Mouse (Mus musculus): ENCODE data around the gene Phlpp1. TPM values are rescaled to one million over a fixed set of nuclear protein-coding genes. Genes with fewer than 3 reads are reported as not detected.

Gene Phlpp1
- polyA plus RNA-seq, 1 experiment from 2014 or later, result 2.0 TPM

- H3K4me2 ChIP-seq, result no peak overlapping the region
- no peak overlapping the region for H3K9ac ChIP-seq
- 59% methylated on average over 2 of the region's 2 CpGs for WGBS (ENCODE audit: insufficient replicate concordance)
Observed at GRCm38 (mm10) chr1:106186062-106186461, 14.5 kb downstream of the Phlpp1 start.

GRCm38 (mm10) chr1:106187480-106187879 is 15.9 kb downstream of the Phlpp1 start:
- no peak for ATAC-seq
- no peaks in the 10 kb centered on the region for H3K9me3 ChIP-seq (replicated peaks)

More at GRCm38 (mm10) chr1:106186062-106186461, 14.5 kb downstream of the Phlpp1 start:
- H3K36me3 ChIP-seq, result no peaks in the 10 kb centered on the region
- no peak for ATAC-seq
- no peak overlapping the region for H3K27ac ChIP-seq
- no peaks in the 10 kb centered on the region for H3K4me1 ChIP-seq
- H3K27me3 ChIP-seq (replicated peaks), result no peaks in the 10 kb centered on the region
- H3K9me3 ChIP-seq (replicated peaks), result no peaks in the 10 kb centered on the region
- H3K4me3 ChIP-seq, result no peak overlapping the region

GRCm38 (mm10) chr1:106188756-106189155 is 17.2 kb downstream of the Phlpp1 start:
- Histone ChIP-seq H3K27me3 (replicated peaks) (no peaks in the 10 kb centered on the region), H3K9ac (no peak overlapping the region), H3K36me3 (no peaks in the 10 kb centered on the region), H3K9me3 (replicated peaks) (no peaks in the 10 kb centered on the region), H3K27ac (no peak overlapping the region), H3K4me2 (no peak overlapping the region), H3K4me1 (no peaks in the 10 kb centered on the region), H3K4me3 (no peak overlapping the region)
- ATAC-seq, result no peak
- 81% methylated on average over 3 of the region's 3 CpGs for WGBS (ENCODE audit: insufficient replicate concordance)

More at GRCm38 (mm10) chr1:106187480-106187879, 15.9 kb downstream of the Phlpp1 start:
- no peaks in the 10 kb centered on the region for H3K4me1 ChIP-seq
- no peaks in the 10 kb centered on the region for H3K36me3 ChIP-seq
- no peak overlapping the region for H3K4me3 ChIP-seq
- H3K27me3 ChIP-seq (replicated peaks), result no peaks in the 10 kb centered on the region
- no peak overlapping the region for H3K4me2 ChIP-seq
- H3K9ac ChIP-seq, result no peak overlapping the region
- H3K27ac ChIP-seq, result no peak overlapping the region

DNA sequence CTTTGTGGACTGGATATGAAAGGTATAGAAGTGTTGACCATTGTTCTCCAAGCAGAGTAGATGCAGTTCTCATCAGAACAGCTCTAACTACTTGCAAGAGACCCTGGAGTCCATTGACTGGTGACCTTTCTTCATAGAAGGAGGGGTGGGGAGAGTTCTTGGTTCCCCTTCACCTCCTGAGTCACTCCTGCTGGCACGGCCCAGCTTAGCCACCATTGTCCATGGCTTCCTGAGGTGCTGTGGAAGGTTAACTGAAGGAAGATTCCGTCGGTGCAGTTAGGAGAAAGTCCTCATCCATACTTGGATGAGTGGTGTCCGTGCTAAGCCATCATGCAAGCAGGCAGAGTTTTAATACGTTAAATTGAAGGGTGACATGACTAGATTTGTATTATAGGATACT is 17.8 kb downstream of the Phlpp1 start:
- H3K4me1 ChIP-seq, result no peaks in the 10 kb centered on the region

GRCm38 (mm10) chr1:106190695-106191094 is 19.1 kb downstream of the Phlpp1 start:
- H3K4me1 ChIP-seq, result no peaks in the 10 kb centered on the region
- H3K36me3 ChIP-seq, result no peaks in the 10 kb centered on the region
- no peak for ATAC-seq
- H3K4me3 ChIP-seq, result no peak overlapping the region
- no peak overlapping the region for H3K27ac ChIP-seq
- WGBS (ENCODE audit: insufficient replicate concordance), result 58% methylated on average over 3 of the region's 3 CpGs
- no peaks in the 10 kb centered on the region for H3K9me3 ChIP-seq (replicated peaks)
- H3K27me3 ChIP-seq (replicated peaks), result no peaks in the 10 kb centered on the region
- no peak overlapping the region for H3K9ac ChIP-seq
- H3K4me2 ChIP-seq, result no peak overlapping the region

More for the DNA sequence above, 17.8 kb downstream of the Phlpp1 start:
- Histone ChIP-seq H3K9me3 (replicated peaks) (no peaks in the 10 kb centered on the region), H3K4me2 (no peak overlapping the region), H3K27ac (no peak overlapping the region), H3K4me3 (no peak overlapping the region), H3K36me3 (no peaks in the 10 kb centered on the region), H3K9ac (no peak overlapping the region), H3K27me3 (replicated peaks) (no peaks in the 10 kb centered on the region)
- WGBS (ENCODE audit: insufficient replicate concordance), result 78% methylated on average over 5 of the region's 5 CpGs
- no peak for ATAC-seq

DNA sequence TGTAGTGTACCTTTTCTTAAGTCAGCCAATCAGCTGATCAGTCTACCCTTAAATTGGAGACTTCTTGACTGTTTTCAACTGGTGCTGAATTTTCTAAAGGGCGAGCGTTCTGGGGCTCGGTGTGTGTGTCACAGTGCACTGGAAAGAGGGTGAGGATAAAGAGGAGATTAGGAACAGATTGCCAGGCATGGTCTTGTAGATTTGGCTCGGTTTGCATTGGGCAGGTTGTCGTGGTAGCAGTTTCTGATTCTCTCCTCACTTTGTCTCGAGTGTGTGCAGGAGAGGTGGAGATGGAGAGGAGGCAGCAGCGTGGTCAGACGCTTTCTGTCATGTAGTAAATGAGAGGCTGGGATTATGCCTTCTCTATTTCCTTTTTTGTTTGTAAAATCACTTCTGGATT is 20.3 kb downstream of the Phlpp1 start:
- H3K4me3 ChIP-seq, result no peak overlapping the region
- no peak overlapping the region for H3K27ac ChIP-seq
- H3K9ac ChIP-seq, result no peak overlapping the region
- no peaks in the 10 kb centered on the region for H3K27me3 ChIP-seq (replicated peaks)
- 67% methylated on average over 8 of the region's 8 CpGs for WGBS (ENCODE audit: insufficient replicate concordance)
- no peak for ATAC-seq
- H3K36me3 ChIP-seq, result no peaks in the 10 kb centered on the region
- H3K4me1 ChIP-seq, result no peaks in the 10 kb centered on the region
- no peaks in the 10 kb centered on the region for H3K9me3 ChIP-seq (replicated peaks)
- no peak overlapping the region for H3K4me2 ChIP-seq

- WGBS (ENCODE audit: insufficient replicate concordance), result 77% methylated on average over 8 of the region's 8 CpGs
- H3K4me3 ChIP-seq, result no peak overlapping the region
- no peak overlapping the region for H3K27ac ChIP-seq
- H3K27me3 ChIP-seq (replicated peaks), result no peaks in the 10 kb centered on the region
- H3K9me3 ChIP-seq (replicated peaks), result no peaks in the 10 kb centered on the region
- no peak overlapping the region for H3K9ac ChIP-seq
- no peaks in the 10 kb centered on the region for H3K4me1 ChIP-seq
- H3K4me2 ChIP-seq, result no peak overlapping the region
- H3K36me3 ChIP-seq, result no peaks in the 10 kb centered on the region
- ATAC-seq, result no peak
Observed at GRCm38 (mm10) chr1:106192864-106193470, 21.4 kb downstream of the Phlpp1 start.

GRCm38 (mm10) chr1:106193487-106193886 is 21.9 kb downstream of the Phlpp1 start:
- Histone ChIP-seq H3K9ac (no peak overlapping the region), H3K4me3 (no peak overlapping the region), H3K27me3 (replicated peaks) (no peaks in the 10 kb centered on the region), H3K27ac (no peak overlapping the region), H3K9me3 (replicated peaks) (no peaks in the 10 kb centered on the region), H3K4me2 (no peak overlapping the region), H3K4me1 (no peaks in the 10 kb centered on the region), H3K36me3 (no peaks in the 10 kb centered on the region)
- ATAC-seq, result no peak
- 62% methylated on average over 3 of the region's 3 CpGs for WGBS (ENCODE audit: insufficient replicate concordance)

DNA sequence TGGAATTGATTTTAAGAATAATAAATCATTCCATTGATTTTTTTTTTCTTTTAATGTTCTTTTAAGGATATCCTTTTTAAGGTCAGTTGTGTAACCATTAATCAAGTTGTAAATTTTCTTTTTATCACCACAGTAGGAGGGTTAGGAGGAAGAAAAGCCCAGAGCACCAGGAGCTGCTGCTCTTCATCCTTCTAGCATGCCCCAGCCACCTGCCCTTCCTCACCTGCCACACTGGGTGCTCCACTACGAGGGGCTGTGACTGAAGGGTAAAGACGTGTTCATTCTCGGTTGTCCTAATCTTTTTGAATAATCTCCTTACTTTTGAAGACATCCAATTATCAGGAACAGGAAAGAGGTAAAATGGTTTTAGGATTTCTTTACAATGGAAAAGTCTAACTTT is 22.7 kb downstream of the Phlpp1 start:
- 72% methylated on average over 3 of the region's 3 CpGs for WGBS (ENCODE audit: insufficient replicate concordance)
- ATAC-seq, result no peak
- Histone ChIP-seq H3K27me3 (replicated peaks) (no peaks in the 10 kb centered on the region), H3K27ac (no peak overlapping the region), H3K9me3 (replicated peaks) (no peaks in the 10 kb centered on the region), H3K4me3 (no peak overlapping the region), H3K4me1 (no peaks in the 10 kb centered on the region), H3K36me3 (no peaks in the 10 kb centered on the region), H3K9ac (no peak overlapping the region), H3K4me2 (no peak overlapping the region)

DNA sequence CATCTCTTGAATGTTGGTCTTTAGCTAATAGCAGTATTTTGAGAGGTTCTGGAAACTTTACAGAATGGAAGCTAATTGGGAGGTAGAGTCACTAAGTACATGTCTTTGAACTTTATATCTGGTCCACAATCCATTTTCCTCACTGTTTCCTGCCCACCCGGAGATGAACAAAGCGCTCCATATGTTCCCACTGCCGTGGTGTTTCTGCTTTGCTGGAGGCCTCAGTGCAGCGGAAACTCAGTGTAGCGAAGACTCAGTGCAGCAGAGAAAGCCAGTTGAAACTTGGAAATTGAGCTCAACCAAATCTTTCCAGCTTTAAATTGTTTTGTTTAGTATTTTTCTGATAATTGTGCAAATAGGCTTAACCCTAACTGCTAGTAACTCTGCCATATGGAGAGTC is 26.4 kb downstream of the Phlpp1 start:
- Histone ChIP-seq H3K27me3 (replicated peaks) (no peaks in the 10 kb centered on the region), H3K4me2 (no peak overlapping the region), H3K4me1 (0 out of 2 replicates have a peak, but pooled peaks cover 11% of the 10 kb centered on the region), H3K36me3 (no peaks in the 10 kb centered on the region), H3K9me3 (replicated peaks) (no peaks in the 10 kb centered on the region), H3K4me3 (no peak overlapping the region), H3K9ac (no peak overlapping the region), H3K27ac (no peak overlapping the region)
- no peak for ATAC-seq
- 77% methylated on average over 5 of the region's 5 CpGs for WGBS (ENCODE audit: insufficient replicate concordance)

- no peak for ATAC-seq
- 79% methylated on average over 4 of the region's 4 CpGs for WGBS (ENCODE audit: insufficient replicate concordance)
Observed at GRCm38 (mm10) chr1:106199109-106199508, 27.6 kb downstream of the Phlpp1 start.

GRCm38 (mm10) chr1:106199686-106200085 is 28.1 kb downstream of the Phlpp1 start:
- 13% methylated on average over 2 of the region's 2 CpGs for WGBS (ENCODE audit: insufficient replicate concordance)
- ATAC-seq, result no peak
- H3K4me1 ChIP-seq, result peaks cover 21% of the 10 kb centered on the region
- no peak overlapping the region for H3K4me2 ChIP-seq
- no peak overlapping the region for H3K4me3 ChIP-seq
- H3K27ac ChIP-seq, result 0 out of 2 replicates have a peak overlapping the region, but pooled peaks have one; percentile 10
- H3K36me3 ChIP-seq, result no peaks in the 10 kb centered on the region
- no peak overlapping the region for H3K9ac ChIP-seq
- H3K9me3 ChIP-seq (replicated peaks), result no peaks in the 10 kb centered on the region
- no peaks in the 10 kb centered on the region for H3K27me3 ChIP-seq (replicated peaks)

More at GRCm38 (mm10) chr1:106199109-106199508, 27.6 kb downstream of the Phlpp1 start:
- Histone ChIP-seq H3K9me3 (replicated peaks) (no peaks in the 10 kb centered on the region), H3K27ac (no peak overlapping the region), H3K36me3 (no peaks in the 10 kb centered on the region), H3K27me3 (replicated peaks) (no peaks in the 10 kb centered on the region), H3K4me2 (no peak overlapping the region), H3K4me3 (no peak overlapping the region), H3K9ac (no peak overlapping the region), H3K4me1 (peaks cover 16% of the 10 kb centered on the region; the same call in 1 of the 2 replicates)

DNA sequence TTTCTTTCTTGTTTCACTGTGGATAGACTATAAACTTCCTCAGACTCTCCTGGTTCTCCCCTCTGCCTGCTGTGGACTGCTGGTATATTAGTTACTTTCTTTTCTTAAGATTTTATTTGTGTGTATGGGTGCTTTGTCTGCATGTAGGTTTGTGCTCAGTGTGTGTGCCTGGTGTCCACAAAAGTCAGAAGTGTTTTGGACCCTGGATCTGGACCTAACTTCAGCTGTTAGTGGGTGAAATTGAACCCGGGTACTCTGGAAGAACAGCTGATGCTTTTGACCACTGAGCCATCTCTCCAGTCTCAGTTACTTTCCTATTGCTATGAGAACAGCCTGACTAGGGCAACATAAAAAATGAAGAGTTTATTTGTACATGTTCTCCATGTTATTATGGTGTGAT is 29.5 kb downstream of the Phlpp1 start:
- no peak for ATAC-seq
- Histone ChIP-seq H3K4me1 (peaks cover 21% of the 10 kb centered on the region), H3K4me2 (no peak overlapping the region), H3K27ac (no peak overlapping the region), H3K27me3 (replicated peaks) (no peaks in the 10 kb centered on the region), H3K9me3 (replicated peaks) (no peaks in the 10 kb centered on the region), H3K36me3 (no peaks in the 10 kb centered on the region), H3K4me3 (no peak overlapping the region), H3K9ac (no peak overlapping the region)
- 62% methylated on average over 1 of the region's 1 CpGs for WGBS (ENCODE audit: insufficient replicate concordance)
